Mouse (Mus musculus) megakaryocyte, embryonic 14.5 days (primary cell): ENCODE measurements at regions not wholly inside any gene's neighbourhood (a gene's known extent, or its start where the extent isn't known, plus 50 kb on each side); places are given as distances from the start of the nearest gene placed in this dataset.

Experiments
- FLI1 ChIP-seq: IDR thresholded peaks from 2 replicates; pipeline ENCODE4 v1.6.1; 2012; ENCODE audit warnings: low read length, inconsistent platforms, mixed read lengths
- GATA1 ChIP-seq: IDR thresholded peaks from 3 replicates; pipeline ENCODE4 v1.6.1; 2012; ENCODE audit warnings: mixed read lengths, low read length, inconsistent platforms, borderline replicate concordance

DNA sequence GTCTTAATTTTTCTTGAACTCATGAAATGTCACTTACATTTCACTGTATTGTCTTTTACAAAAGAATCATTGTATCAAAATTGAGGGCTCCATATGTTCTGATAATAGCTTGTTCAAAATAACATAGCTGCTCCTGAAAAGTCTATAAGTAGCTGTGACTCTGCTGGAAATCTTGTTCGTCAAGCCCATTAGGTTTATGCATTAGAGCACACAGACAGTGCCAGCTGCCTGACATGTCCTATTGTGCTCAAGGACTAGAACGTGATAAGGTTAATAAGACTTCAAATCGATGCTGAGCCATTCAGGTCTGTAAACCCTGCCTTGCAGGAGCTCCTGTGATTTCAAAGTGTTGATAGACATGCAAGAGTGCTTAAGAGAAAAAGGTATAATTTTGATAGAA, 438.0 kb downstream of the Fam198b start:
- TF ChIP-seq GATA1 (no peak), FLI1 (no peak)
